Mouse (Mus musculus) kidney, postnatal 14 days (tissue): Measurements from ENCODE around the gene Mcrip2.

Source experiments
- DNase-seq: peaks from one replicate; pipeline ENCODE4 v3.0.0; 2022; ENCODE audit warnings: mixed read lengths

The Mcrip2 gene

DNA sequence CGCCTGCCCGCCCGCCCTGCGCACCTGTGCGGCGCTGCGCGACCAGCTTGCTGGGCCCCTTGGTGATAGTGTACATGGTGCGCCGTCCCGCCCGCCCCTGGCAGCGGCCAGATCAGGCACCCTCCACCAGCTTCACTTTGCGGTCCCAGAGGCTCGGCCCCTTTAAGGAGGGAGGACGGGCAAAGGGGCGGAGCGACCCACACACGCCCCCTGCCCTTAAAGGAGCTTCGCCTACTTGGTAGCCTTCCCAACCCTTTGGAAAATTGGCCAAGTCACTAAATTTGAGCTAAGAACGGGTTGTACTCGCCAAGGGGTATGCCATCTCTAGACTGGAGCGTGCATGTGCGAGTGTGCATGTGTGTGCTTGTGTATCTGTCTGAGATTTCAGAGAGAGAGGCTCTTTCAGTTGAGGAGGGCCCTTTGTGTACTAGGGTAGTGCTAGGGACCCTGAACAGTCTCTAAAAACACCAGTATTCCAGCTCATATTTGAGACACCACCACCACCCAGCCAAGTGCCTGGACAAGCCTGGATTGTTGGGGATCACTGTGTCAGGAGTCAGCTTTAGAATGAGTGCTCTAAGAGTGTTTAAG lies at the start of gene Mcrip2:
Gene Mcrip2 (minus strand): TSS at position 164 of the 591 bp plus-strand sequence.
- DNase-seq: peak; percentile 92

DNA sequence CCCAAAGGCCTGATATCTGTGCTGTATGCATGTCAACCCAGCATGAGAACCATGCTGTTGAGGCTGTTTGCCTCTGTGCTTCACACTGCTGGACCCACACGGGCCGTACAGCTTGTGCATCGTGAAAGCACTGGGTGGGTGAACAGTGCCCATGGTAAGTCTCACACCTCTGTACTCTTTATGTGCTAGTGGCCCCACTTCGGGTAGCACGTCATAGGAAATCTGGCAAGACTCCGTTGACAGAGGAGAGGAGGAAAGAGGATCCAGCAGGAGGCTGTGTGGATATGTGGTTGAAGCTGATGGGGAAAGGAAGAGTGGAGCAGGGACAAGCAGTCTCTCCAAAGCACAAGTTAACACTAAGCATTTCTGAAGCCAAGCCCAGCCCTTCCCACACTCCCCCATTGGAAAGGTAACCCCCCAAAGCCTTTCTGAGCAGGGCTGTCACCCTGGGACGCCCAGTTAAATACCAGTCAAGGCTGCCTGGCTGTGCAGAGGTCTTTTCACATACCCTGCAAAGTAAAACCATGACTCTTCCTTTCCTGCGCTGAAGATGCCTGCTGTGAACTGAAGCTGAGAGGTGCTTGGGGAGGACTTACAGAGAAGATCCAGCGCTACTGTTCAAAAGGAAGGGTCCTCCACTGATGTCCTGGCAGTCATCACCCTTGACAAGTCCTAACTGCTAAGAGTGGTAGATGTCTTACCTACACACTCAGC lies 49.6 kb upstream of the Mcrip2 start:
- no peak for DNase-seq

DNA sequence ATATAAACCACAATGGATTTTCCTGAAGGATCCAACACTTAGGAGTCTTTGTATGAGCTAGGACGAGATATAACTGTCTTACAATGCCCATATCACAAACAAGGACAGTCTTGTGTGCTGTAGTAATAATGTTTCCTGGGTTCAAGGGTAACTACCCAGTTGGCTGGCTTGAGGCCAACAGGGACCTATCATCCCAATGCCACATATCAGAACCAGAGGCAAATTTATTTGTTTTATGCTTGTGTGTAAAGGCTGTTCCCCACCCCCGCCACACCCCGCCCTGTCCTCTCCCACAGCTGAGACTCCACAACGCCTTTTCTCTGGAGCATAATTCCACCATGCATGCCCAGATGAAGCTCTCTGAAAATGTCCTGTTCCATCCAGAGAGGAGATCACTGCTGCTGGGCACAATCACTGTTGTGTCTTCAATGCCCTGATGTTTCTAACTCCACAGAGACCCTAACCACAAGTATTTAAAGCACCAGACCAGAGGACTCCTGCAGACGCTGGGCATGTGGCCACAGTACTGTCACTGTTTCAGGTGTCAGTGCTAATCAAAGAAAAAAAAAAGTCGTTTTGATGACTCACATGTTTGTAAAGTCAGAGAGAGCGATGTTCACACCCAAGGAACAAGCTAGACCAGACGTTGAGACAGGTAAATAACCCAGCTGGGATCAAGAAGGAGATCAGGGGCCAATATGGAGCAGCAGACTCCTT lies 48.5 kb upstream of the Mcrip2 start:
- DNase-seq: no peak

DNA sequence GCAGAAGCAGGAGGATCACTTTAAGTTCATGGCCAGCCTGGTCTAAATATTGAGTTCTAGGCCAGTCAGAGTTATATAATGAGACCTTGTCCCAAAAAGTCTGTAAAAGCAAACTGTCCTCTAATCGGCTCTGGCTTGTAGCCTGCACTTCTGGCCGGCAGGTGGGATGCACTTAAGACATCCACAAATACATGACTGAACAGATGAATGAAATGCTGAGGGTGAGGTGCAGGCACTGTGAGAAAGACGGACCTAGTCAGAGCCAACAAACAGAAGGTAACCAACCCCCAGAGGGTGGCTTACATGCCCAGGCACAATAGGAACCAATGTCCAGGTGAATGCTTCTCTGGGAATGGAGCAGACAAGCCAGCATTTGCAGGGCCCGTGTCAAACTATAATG lies 45.7 kb upstream of the Mcrip2 start:
- DNase-seq: no peak

DNA sequence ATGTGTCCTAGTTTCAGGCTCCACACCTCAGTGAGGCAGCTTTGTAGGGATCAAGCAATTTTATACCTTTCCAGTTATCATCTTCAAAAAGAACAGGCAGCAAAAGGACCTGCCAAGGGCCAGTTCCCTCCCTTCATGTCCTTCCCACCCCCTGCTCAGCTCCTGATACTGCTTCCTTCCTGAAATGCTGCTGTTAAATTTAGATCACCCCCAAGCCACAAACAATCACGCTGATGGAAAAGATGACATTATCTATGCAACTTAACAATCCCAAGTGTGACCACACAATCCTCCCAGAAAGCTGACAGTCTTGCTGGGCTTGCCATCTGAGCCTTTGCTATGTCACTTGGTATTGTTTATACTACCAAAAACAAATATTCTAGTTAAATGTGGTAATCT lies 45.3 kb upstream of the Mcrip2 start:
- DNase-seq: peak; percentile 12

DNA sequence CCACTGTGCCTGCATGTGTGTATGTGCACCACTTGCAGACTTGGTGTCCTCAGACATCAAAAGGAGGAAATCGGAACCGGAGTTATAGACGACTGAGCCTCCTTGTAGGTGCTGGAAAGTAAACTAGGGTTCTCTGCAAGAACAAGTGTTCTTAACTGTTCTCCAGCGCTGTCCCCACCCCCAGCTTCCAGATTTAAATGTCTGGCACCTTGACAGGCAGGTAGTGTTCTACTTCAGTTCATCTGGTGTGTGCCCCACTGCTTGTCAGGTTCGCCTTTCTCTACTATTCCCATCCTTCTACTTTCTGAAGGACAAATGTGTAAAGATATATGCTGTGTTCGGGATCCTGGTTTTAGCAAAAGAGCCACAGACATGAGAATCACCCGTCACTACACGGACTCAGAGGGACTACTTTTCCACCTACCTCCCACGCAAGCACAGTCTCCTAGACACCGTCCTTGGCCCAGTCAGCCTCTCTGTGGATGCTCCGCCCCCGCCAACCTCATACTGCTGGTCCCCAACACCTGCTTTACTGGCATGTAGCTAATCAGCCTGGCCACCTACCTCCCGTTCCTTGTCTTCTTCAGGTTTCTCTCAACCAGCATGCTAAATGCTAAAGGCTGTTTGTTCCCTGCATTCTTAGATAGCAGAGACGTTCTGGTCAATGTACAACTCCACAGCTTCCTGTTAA lies 44.8 kb upstream of the Mcrip2 start:
- peak; percentile 34 for DNase-seq

DNA sequence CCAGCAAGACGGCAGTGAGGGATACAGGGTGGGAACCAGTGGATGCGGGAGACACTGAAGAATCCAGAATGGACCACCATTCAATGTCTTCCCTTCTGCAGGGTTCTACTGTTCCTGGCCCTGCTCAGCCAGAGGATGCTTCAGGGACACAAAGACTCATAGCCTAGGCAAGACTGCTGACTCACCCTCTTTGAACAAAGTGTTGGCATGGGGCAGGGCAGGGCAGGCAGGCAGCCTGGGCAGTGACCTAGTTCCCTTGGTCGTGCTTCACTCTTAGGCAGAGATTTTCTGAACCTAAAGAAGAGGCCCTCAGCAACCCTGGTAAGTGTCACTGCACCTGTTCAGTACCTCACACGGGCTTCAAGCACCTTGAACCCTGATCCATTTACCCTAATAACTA lies 43.3 kb upstream of the Mcrip2 start:
- peak; percentile 24 for DNase-seq

DNA sequence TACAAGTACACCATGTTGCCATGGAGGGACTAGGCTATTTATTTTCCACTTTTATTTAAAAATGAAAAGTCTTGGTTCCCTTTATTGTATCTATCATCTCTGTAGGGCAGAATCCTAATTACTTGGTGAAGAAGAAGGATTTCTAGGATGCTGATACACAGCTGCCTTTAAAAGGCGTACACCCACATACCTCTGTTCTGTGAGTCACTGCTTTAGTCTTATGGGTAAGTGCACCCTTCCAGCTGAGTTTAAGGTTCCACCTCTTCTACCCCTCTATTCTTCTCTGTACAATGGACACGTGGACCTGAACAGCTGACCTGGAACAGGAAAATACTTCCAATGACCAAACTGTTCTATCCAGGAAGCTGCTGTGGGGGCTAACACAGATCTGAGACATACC lies 39.1 kb upstream of the Mcrip2 start:
- DNase-seq: no peak

DNA sequence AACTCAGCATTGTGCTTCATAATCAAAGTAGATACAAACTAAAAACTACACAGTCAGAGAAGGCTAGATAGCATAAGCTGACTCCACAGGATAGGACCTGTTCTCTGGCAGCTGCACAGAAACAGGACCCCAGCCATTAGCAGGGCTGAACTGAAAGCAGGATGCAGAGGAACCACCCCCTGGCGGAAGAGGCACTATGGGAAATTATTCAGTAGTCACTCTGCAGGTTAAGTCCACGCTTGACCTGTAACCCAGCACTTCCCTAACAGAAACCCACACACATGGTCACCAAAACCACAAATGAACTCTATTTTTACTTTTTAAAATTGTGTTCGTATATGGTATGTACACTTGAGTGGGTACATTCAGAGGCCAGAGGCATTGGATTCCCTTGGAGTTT lies 34.5 kb upstream of the Mcrip2 start:
- DNase-seq: no peak

DNA sequence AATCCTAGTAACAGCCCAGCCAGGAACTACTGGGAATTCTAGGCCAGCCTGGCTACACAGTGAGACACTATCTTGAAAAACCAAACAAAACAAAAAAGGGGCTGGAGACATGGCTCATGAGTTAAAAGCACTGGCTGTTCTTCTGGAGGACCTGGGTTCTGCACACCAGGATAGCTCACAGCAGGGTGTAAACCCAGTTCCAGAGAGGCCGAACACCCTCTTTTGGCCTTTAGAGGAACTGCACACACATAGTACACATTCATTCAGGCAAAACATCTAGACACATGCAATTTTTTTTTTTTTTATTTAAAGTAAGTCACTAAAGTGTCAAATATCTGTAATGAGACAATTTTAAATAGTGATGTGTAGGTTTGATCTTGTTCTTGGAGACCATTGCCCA lies 31.6 kb upstream of the Mcrip2 start:
- no peak for DNase-seq

DNA sequence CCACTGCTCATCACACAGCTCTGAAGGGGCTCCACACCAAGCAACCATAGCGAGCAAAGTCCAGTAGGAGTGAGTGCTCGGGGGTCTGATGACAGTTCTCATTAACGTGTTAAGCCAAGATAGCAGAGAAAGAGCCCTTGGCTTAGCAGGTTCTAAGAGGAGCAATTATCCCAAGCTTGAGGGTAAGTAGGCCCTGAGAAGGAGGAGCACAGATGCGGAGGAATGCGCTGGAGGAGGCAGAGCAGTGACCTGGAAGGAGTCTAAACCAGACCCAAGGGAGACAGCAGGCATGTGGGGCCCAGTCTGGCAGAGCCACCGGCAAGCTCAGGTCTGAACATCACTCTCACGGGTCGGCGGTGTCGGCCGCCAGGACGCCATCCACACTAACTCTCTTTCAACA lies 27.3 kb upstream of the Mcrip2 start:
- DNase-seq: no peak

DNA sequence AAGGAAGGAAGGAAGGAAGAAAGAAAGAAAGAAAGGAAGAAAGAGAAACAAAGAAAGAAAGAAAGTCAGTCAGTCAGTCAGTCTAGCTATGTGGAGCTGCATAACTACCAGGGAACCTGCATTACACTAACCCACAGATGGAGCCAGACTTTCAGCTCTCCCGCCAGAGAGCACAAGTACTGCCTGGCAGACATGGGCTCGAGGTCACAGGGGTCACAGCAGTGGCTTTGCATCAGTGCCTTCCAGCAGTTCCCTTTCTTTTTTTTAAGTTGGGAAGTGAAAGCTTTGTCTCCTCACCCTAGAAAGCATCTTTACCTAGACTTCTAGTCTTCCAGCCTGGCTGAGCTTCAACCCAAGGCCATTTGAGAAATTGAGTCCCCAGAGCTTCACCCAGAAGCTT lies 26.9 kb upstream of the Mcrip2 start:
- peak; percentile 61 for DNase-seq

DNA sequence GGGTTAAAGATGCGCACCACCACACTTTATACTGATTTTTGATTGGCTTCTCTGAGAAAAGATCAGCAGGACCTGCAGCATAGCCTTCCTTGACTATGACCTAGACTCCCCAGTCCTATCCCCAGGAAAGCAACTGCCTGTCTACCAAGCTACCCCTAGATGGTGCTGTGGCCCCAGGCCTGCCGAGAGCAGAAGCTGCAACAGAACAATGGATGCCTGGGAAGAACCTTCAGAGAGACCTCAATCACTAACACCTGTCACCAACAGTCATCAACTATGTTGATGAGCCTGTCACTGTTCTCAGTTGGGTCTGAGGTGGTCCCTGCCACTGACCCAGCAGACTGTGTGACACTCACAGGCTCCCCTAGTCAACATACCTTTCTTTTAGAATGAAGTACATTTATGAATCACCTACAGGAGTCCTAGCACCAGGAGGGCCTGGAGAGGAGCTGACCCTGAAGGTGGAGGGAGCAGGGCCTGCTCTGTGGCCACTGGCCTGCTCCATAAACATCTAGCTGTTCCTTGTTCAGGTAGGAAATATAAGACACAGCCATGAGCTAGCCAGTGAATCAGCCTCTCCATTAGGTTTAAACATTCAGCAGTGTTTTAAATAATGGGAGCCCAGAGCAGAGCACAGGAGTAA lies 25.5 kb upstream of the Mcrip2 start:
- DNase-seq: peak; percentile 80

DNA sequence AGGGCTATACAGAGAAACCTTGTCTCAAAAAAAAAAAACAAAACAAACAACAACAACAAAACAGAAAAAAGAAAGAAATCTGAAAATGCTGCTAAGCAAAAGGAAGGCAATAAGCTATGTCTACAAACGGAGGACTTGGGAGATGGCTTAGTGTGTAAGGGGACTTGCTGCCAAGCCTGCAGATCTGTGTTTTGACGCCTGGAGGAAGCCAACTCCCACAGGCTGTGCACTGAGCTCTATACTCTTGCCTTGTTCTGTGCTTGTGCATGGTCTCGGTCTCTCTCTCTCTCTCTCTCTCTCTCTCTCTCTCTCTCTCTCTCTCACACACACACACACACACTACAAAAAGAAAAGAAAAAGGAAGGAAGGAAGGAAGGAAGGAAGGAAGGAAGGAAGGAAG lies 20.3 kb upstream of the Mcrip2 start:
- no peak for DNase-seq

DNA sequence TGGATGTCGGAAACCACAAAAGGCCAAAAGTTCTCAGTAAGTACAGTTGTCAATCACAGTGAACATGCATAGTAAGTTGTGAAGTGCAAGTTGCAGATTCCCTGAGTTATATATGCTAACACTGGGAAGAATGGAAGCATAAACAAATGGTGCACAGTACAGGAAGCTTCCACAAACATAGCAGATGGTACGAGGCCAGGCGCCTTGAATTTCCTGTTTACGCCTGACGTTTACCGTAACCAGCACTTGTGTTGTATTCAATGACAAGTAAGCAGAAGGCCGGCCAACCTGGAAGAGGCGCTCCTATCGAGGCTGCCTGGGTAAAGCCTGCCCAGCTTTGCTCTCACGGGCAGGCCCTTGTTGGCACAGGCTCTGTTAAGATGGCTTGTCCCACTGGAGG lies 18.9 kb upstream of the Mcrip2 start:
- DNase-seq: no peak

DNA sequence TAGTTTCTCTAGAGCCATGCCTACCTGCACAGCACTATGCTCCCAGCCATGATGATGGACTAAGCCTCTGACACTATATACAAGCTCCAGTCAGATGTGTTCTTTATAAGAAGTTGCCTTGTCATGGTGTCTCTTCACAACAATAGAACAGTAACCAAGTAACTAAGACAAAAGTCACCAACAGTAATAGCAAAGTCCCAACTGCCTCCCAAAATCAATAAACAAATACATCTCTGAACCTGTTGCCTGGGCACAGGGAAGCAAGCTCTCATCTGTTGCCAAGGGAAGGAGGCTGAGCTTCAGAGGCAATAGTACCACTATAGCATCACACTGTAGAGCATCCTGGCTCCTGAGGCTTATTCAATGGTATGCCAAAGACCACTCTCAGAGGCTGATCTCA lies 18.2 kb upstream of the Mcrip2 start:
- DNase-seq: no peak

DNA sequence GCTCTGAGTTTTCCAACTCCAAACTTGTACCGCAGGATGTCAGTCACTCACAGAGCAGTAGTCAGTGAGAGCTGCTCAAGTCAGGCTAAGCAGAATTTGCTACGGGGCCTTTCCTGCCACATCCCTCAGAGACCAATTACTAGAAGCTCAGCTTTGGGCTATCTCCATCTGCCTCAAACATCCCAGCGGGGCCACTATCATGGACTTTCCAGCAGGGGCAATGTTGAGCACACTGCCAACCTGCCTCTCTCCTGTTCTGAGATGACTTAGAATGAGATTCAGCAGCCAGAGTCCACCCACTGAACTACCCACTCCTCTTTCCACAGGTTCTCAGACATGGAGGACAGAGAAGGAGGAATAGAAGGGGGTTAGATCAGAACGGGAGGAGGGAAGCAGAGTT lies 17.1 kb upstream of the Mcrip2 start:
- DNase-seq: no peak

DNA sequence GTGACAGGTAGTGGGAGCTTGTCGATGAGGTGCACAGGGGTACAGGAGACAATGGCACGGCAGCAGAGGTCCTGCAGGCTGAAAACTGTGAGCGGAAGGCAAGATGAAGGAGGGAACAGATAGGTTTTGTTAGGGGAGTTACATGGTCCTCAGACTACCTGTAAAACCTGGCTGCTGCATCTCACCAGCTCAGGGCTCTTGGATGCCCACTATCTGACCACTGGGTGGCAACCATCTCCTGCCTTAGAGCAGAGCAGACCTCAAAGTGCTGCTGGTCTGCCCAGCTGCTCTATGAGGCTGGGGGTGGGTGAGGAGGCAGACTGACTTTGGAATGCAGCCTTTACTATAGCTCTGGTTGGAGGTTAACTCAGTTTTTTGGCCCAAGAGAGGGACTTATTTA lies 15.3 kb upstream of the Mcrip2 start:
- DNase-seq: no peak

DNA sequence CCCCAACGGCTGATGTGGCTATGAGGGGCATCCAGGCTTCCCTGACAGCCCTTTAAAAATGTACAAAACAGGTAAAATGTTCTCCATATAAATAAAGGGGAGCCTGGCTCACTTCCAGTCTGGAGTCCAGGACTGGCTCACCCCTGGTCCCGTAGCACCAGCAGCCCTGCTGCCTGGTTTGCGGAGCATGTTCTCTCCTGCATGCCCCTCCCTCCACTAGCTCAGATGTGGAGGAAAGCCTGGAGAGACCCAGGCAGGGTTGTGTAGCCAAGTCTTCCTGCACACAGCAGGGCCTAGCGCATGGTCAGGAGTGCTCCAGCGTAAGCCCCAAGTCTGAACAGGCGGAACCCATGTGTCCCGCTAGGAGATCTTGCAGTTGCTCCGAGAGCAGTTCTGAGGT lies 14.7 kb upstream of the Mcrip2 start:
- DNase-seq: no peak

DNA sequence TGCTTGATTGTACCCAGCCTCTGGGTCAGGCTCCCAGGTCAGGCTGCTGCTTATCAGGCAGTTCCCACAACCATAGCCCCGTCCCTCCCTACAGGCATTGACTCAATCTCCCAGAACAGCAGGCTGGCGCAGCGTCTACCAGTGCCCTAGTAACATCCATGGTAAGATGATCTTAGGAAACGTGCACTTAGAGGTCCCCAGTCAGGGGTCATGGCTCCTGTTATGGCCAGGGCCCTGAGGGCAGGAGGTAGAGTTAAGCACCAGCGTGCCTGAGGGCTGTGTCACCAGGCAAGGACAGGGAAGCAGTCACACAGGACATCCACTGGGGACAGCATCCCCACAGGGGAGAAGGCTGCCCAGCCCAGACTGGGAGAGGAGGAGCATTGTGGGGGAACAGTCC lies 13.7 kb upstream of the Mcrip2 start:
- no peak for DNase-seq

DNA sequence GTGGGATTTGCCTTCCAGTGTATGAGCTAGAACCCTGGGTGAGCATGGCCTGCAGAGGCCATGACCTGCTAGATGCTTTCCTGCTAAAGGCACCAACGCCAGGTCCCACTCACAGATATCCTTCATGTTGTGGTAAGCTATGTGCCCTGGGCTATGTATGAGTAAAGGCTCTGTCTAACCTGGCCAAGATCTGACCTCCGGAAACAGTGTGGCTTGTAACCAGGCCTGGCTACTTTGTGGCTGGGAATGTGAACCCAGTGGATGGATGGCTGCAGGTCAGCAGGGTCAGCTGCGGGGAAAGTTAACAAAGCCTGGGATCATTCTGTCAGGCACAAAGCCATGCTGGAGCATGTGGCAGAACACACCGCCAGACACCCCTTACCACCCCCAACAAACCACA lies 13.1 kb upstream of the Mcrip2 start:
- no peak for DNase-seq

DNA sequence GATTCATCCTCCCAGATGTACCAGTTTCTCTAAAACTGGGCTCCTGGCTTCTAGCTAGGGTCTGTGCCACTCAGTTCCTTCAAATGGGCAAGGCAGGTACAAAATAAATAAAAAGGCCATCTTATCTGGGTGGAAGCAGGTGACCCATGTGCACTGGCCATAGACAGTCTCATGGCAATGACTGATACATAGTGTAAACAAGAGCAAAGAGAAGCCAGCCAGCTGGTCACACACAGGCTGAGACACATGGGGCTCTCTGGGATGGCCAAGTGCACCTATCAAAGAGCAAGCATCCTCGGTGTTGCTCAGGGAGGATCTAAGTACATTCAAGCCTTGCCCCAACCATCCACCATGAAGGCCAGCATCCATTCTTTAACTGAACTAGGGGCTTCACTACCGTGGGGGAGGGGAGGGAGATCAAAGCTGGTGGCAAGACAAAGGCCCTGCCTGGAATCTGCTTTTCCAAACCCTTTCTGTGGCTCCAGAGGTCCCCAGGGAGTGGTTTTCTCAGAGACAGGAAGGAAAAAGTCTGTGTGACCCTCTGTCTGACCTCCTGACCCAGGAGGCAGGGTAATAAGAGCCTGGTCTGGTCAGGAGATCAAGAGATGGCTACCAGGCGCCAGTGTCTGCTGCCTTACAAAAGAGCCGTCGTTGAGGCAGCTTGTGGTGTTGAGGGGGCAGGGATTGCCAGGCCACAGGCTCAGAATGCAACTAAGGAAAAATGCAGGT lies 12.5 kb upstream of the Mcrip2 start:
- peak; percentile 43 for DNase-seq
